Mouse (Mus musculus): ENCODE data around the gene Gm4763. TPM values are rescaled to one million over a fixed set of nuclear protein-coding genes. Genes with fewer than 3 reads are reported as not detected.

Gene Gm4763
- under 1 TPM; 0.67 to 0.92 TPM for total RNA-seq (2023)

DNA sequence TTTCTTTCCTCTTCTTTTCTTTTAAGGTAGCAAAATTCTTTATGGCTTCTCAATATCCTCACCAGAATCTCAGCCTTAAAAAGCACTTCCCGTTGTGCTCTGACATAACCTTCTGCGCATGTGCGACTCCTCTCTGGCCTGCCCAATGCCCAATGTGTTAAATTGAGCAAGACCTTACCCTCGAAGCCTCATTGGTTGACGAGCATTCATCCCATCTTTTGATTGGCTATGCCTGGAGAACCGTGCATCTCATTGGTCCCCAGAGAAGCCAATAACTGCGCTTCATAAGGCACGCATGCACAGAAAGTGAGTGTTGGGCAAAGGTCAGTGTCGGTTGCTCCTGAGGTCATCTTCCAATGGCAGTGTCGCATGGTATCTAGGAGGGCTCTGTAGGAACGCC, at the start of gene Gm4763:
Gene Gm4763 (minus strand): TSS at position 101 of the 400 bp plus-strand sequence.

DNA sequence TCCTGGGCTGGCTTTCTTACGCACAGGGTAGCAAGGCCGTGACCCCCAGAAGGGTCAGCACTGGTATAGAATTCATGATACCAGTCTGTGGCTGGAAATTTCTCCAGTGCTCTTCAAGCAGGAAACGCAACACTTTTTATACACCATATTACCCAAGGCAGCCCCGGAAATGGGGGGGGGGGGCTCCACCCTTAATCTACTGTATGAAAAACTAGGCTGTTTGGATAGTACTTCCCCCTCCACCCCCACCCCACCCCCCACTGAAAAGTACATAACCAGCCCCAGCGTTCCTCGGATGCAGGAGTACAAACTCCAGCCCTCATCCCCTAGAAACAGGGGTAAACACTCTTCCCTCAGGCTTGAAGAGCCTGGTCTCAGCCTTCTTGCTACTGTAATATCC, 33.5 kb upstream of the Gm4763 start, which contains the start of gene Cd177:
Gene Cd177 (minus strand): TSS at position 101 of the 400 bp plus-strand sequence.

DNA sequence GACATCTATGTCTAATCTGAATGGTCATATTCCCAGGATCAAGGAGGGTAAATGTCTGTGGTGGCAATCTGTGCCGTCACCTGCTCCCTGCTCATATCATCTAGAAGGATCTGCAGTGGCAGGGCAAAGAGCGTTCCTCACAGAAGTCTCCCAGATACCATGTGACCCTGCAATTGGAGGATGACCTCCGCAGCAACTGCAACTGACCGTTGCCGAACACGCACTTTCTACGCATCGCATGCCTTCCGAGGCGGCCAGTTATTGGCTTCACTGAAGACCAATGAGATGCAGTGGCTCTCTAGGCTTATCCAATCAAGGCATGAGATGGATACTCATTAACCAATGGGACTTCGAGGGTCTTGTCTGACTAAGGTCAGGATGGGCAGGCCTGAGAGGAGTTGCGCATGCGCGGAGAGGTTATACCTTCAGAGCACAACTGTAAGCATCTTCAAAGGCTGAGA, 17.8 kb downstream of the Gm4763 start, which contains the start of gene BC049730:
Gene BC049730 (plus strand): TSS at position 411 of the 461 bp plus-strand sequence.

DNA sequence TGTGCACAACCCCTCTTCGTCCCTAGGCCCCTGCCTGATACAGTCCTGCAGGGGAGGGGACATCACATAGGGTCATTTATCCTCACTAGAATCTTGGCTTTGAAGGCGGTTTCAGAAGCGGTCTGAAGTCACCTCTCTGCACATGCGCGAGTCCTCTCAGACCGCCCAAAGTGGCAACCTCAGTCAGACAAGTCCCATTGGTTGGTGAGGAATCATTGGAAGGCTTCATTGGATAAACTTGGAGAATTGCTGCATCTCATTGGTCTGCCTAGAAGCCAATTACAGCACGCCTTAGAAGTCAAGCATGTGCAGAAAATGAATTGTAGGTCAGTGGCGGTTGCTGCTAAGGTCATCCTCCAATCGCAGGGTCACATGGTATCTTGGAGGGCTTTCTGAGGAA, 50.1 kb downstream of the Gm4763 start, which contains the start of gene Tex101:
Gene Tex101 (minus strand): TSS at position 101 of the 400 bp plus-strand sequence.

Other genes with a start within 250 kb of the Gm4763 start
- not detected for gene Cadm4, start 244.9 kb downstream of the Gm4763 start, total RNA-seq (2023)
- under 1 TPM; 0.55 to 0.61 TPM for gene Zfp428, start 219.9 kb downstream of the Gm4763 start, total RNA-seq (2023)
- gene AC161166.1, start 214.5 kb downstream of the Gm4763 start, total RNA-seq (2023) = not detected
- gene Irgq, start 196.2 kb downstream of the Gm4763 start, total RNA-seq (2023) = 1 to 10 TPM; 6.0 to 6.3 TPM
- gene Pinlyp, start 180.8 kb downstream of the Gm4763 start, total RNA-seq (2023) = not detected
- gene Xrcc1, start 180.6 kb downstream of the Gm4763 start, total RNA-seq (2023) = 10 to 100 TPM; 35.1 to 39.1 TPM
- gene Ethe1, start 139.4 kb downstream of the Gm4763 start, total RNA-seq (2023) = 10 to 100 TPM; 34.1 to 40.4 TPM
- gene Zfp575, start 139.3 kb downstream of the Gm4763 start, total RNA-seq (2023) = not detected
- 1 to 10 TPM; 7.5 to 7.8 TPM for gene Phldb3, start 116.1 kb downstream of the Gm4763 start, total RNA-seq (2023)
- gene Lypd3, start 90.4 kb downstream of the Gm4763 start, total RNA-seq (2023) = not detected
- not detected for gene Tex101, start 50.2 kb downstream of the Gm4763 start, total RNA-seq (2023)
- gene BC049730, start 17.7 kb downstream of the Gm4763 start, total RNA-seq (2023) = under 1 TPM in 1 of 2 experiments, not detected in 1; 0.45 TPM
- 100 to 1,000 TPM; 165 to 189 TPM for gene Cd177, start 33.4 kb upstream of the Gm4763 start, total RNA-seq (2023)
- not detected for gene Ceacam10, start 50.3 kb upstream of the Gm4763 start, total RNA-seq (2023)
- 1 to 10 TPM; 2.7 to 4.2 TPM for gene Gm9844, start 135.3 kb upstream of the Gm4763 start, total RNA-seq (2023)
- not detected for gene Lypd4, start 143.0 kb upstream of the Gm4763 start, total RNA-seq (2023)
- gene Dmrtc2, start 143.1 kb upstream of the Gm4763 start, total RNA-seq (2023) = not detected
- gene Rps19, start 157.5 kb upstream of the Gm4763 start, total RNA-seq (2023) = 1,000 to 10,000 TPM; 1,275 to 1,329 TPM
- 1 to 10 TPM; 2.2 to 5.3 TPM for gene Cd79a, start 170.5 kb upstream of the Gm4763 start, total RNA-seq (2023)
- gene Arhgef1, start 176.0 kb upstream of the Gm4763 start, total RNA-seq (2023) = 100 to 1,000 TPM; 595 to 645 TPM
- not detected for gene Gm4881, start 217.6 kb upstream of the Gm4763 start, total RNA-seq (2023)
- gene Rabac1, start 245.8 kb upstream of the Gm4763 start, total RNA-seq (2023) = 100 to 1,000 TPM; 143 to 159 TPM

Measured in monocyte, adult 59 days (primary cell).